Mouse (Mus musculus) T-cell, adult 2 months (primary cell): ENCODE measurements around the gene Insm1.

ENCODE experiments used
- DNase-seq: peaks from one replicate; pipeline ENCODE4 v3.0.0; 2022; ENCODE audit warnings: low spot score

Insm1 gene

GRCm38 (mm10) chr2:146224141-146224540 is 2.4 kb downstream of the Insm1 start:
- no peak for DNase-seq

- DNase-seq = no peak
These were observed 4.1 kb downstream of the Insm1 start for GRCm38 (mm10) chr2:146225818-146226217.

DNA sequence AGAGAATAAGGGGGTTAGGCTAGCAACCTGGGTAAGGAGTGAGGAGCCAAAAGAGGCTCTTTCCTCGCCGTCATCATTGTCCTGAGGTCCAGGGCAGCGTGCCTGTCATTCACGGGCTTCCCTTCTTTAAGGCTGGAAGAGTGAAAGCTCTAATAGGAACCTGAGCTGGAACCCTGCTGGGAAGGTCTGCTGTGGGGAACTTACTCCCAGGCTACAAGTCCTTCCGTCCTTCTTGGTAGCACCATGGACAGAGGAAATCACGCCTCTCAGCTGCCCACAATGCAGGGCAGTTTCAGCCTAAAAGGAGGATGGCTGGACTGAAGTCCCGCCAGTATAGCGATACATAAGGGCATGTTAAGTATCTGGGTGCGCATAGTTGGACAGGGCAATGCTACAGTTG is 4.8 kb downstream of the Insm1 start:
- DNase-seq = no peak

DNA sequence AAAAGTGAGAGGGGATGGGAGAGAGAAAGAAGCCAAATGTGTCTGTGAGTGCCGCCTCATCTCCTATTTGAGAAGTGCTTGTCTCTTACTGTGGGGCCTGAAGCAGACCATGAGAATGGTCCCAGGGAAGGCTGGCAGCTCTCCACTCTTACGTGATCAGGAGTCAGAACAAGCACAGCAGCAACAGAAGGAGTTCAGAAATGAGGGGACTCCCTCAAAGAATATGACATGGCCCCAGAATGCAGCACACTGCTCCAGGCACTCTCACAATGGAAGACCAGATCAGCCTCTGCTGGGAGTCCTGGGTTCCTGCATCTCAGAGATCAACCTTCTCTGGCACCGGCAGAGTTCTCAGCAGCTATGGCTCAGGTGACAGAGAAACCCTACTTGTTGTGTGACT is 5.9 kb downstream of the Insm1 start:
- no peak for DNase-seq

- DNase-seq = no peak
These were observed 6.7 kb downstream of the Insm1 start for GRCm38 (mm10) chr2:146228435-146228834.

GRCm38 (mm10) chr2:146231485-146231884 is 9.8 kb downstream of the Insm1 start:
- no peak for DNase-seq

- DNase-seq = no peak
These were observed 17.6 kb downstream of the Insm1 start for GRCm38 (mm10) chr2:146239196-146239747.

DNA sequence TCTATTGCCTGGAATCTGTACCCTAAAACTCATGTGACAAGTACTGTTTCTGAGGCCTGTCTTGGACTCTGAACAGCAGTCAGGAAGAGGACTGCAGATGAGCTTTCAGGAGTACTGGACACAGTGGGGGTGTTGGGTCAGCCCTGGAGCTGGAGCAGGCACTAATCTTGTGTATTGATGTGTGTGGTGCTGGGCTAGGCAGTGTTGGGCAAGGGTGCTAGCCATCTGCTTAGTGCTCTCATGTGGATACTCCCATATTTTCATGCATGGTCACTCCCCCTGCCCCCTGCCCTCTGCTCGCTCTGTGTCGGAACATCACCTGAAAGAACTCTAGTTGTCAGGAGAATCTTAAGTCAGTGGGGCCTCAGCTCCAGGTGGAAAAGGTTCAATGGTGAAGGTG is 22.3 kb downstream of the Insm1 start:
- no peak for DNase-seq

- no peak for DNase-seq
These were observed 23.7 kb downstream of the Insm1 start for GRCm38 (mm10) chr2:146245401-146245800.

DNA sequence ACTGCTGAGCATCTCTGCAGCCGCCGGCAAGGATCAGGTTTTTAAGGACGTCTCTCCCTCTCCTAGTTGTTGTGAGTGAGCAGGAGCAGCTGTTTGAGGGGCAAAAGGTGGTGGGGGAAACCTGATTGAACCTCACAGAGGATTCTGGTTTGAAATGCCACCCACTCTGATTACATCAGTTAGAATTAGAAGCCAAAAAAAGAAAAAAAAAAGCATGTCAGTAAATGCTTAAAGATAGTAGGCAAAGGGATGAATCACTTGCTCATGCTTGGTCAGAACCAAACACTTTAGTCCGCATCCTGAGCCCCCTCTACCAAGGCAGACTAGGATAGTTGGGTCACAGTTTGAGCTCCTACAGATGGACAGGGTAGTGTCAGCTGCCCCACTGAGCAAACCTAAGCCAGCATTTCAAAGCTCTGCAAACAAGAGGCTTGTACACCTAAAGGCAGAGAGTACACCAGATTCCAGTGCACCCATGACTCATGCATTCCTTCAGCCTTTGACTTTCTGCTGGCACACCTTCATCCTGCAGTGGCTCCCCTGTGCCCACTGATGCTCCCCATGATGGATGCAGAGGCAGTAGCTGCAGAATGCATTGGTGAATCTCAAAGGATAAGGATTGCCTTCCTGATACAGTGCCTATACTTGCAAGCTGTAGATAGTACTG is 24.8 kb downstream of the Insm1 start:
- DNase-seq = no peak

GRCm38 (mm10) chr2:146247576-146247975 is 25.9 kb downstream of the Insm1 start:
- no peak for DNase-seq

GRCm38 (mm10) chr2:146249033-146249432 is 27.3 kb downstream of the Insm1 start:
- DNase-seq = no peak

- DNase-seq = no peak
These were observed 28.6 kb downstream of the Insm1 start for GRCm38 (mm10) chr2:146250236-146250904.

GRCm38 (mm10) chr2:146254387-146254786 is 32.7 kb downstream of the Insm1 start:
- DNase-seq = no peak

DNA sequence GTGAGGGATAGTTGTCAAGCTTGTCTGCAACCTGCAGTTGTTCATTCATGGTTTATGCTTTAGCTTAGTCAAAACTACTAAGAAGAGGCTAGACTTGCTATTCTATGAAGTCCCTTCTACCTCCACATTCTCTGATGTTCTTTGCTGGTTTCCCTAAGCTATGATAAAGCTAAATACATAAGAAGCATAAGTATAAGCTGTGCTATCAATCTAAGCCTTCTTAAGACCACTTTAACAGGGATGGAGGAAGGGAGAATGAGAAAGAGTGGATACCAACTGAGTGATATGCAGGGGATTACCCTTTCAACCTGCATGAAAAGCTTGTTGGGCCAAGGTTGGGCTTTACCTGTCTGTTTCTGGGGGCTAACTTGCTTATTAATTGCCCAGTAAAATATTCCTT is 33.9 kb downstream of the Insm1 start:
- DNase-seq = no peak

GRCm38 (mm10) chr2:146256321-146256875 is 34.7 kb downstream of the Insm1 start:
- DNase-seq = no peak

DNA sequence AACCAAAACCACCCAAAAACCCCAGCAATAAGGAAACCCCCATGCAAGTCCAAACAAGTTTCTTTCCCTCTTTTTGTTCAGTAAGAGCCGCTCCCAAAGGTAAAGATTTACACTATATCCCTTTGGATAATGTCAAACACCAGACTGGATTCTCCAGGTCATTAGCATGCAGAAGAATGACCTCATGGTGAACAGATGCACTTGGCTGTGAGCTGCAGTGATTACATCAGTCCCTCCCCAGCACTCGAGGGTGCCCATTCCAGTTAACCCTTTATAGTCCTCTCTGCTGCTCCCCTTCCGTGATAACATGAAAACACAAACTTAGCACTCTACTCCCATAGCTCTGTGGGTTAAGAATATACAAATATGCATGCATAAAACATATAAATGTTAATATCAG is 35.3 kb downstream of the Insm1 start:
- DNase-seq = no peak

- DNase-seq = no peak
These were observed 35.9 kb downstream of the Insm1 start for GRCm38 (mm10) chr2:146257609-146258008.

DNA sequence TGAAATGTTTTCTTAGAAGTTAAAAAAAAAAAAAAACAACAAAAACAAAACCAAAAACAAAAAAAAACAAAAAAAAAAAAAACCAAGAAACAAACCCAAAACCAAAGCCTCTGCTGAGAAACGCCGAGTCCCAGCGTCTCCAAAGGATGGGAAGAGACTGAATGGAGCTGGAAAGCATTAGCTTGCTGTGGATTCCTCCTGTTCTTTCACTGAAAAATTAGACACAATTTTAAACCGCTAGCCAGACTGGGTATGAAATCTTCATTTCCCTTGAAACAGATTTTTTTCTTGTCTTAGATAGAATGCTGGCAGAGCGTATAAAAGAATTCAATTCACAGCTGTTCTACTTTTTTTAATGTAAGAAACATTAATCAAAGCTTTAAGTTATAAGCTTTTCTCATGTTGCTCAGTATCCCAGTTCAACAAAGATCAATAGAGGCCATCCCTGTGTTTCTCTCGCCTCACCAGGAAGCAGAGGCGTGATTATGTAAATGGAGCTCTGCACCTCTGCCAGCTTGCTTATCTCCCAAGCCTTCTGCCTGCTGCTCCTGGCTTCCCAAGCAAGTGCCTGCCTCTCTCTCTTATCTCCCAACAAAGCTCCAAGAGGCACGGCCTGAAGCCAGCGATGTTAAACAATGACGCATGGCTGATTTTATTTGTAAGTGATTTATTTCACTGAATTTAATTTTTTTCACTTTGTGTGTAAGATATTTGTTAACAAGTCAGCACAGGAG is 37.2 kb downstream of the Insm1 start:
- DNase-seq = no peak

GRCm38 (mm10) chr2:146259787-146260560 is 38.3 kb downstream of the Insm1 start:
- no peak for DNase-seq

DNA sequence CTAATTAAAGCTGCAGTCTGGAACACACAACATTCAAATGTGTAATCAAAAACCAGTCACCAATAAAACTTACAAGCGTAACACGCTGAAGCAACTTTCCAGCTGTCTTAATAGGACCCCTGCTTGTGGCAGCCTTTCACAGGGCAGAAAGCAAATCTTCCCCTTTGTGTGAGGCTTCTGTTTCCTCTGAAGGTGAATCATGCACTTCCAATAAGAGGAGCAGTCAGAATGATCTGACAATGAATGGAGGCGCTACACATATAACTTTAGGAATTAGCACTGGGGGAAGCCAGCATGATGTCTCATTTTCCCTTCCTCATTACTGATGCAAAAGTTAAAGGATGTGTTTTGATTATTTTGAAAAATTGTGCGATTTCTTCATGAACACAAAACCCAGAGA is 39.4 kb downstream of the Insm1 start:
- no peak for DNase-seq

GRCm38 (mm10) chr2:146262215-146262614 is 40.5 kb downstream of the Insm1 start:
- DNase-seq = no peak
